Mouse (Mus musculus): ENCODE measurements at regions not wholly inside any gene's neighbourhood (a gene's known extent, or its start where the extent isn't known, plus 50 kb on each side); places are given as distances from the start of the nearest gene placed in this dataset.

- TF ChIP-seq CTCF (conservative IDR thresholded peaks at IDR 0.05; ENCODE audit: insufficient read depth, insufficient read length, low read depth, low read length) (no peak), POLR2A (IDR thresholded peaks at IDR 0.05; ENCODE audit: low read depth, low read length) (no peak)
Measured at GRCm38 (mm10) chr1:154096911-154097310, 104.1 kb upstream of the Zfp648 start.
